Mouse (Mus musculus) cerebellum, adult 9-11 months (tissue): ENCODE results near the gene BC003965.

ENCODE experiments used
- DNase-seq: peaks from one replicate; pipeline ENCODE4 v3.0.0; 2022

BC003965 gene

GRCm38 (mm10) chr17:25184129-25184691, at the start of gene BC003965:
TSS of gene BC003965 (plus strand) at chr17:25184554.
- peak; percentile 97 for DNase-seq

DNA sequence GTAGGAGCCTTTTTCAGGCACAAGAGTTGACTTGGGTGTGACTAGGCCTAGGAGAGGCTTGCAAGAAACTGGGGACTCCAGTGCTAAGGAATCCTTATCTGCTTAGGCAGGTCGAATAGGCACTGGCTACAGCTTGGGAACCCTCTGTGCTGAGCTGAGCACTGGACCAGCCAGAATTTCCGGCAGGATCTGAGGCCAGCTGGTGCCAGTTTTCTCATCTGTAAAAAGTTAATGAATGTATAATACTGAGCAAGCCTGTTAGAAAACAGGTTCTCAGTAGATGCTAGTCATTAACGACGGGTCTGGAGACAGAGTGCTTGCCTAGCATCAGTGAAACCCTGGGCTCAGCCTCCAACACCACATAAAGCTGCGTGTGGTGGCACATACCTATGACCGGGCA, 48.7 kb upstream of the BC003965 start:
- DNase-seq, result no peak

- DNase-seq, result no peak
Measured at GRCm38 (mm10) chr17:25138803-25139202, 45.6 kb upstream of the BC003965 start.

GRCm38 (mm10) chr17:25139960-25140359, 44.4 kb upstream of the BC003965 start:
- DNase-seq, result no peak

- DNase-seq, result no peak
Measured at GRCm38 (mm10) chr17:25162161-25162560, 22.2 kb upstream of the BC003965 start, which contains the start of gene Ccdc154. TSS of gene Ccdc154 (plus strand) at chr17:25162461.

GRCm38 (mm10) chr17:25163387-25163786, 21.0 kb upstream of the BC003965 start:
- DNase-seq, result no peak

DNA sequence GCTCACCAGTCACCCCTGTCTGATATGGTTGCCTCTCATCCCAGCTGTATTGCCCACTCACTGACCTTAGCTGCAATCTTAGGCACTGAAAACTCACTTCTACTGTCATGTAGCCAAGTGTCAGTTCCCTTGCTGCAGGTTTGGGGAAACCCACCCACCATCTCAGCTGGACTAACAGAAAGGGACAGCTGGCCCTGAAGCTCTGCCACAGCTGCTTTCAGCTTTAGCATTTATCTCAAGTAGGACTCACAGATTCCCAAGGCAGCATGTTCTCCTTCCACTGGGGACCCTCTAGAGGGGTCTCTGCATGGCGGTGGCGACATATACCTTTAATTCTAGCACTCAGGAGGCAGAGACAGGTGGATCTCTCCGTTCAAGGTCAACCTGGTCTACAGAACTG, 19.6 kb upstream of the BC003965 start:
- DNase-seq, result no peak

- DNase-seq, result no peak
Measured at GRCm38 (mm10) chr17:25165970-25166671, 18.2 kb upstream of the BC003965 start.

GRCm38 (mm10) chr17:25169706-25170105, 14.6 kb upstream of the BC003965 start:
- DNase-seq, result no peak

GRCm38 (mm10) chr17:25172558-25172957, 11.8 kb upstream of the BC003965 start:
- DNase-seq, result no peak

- DNase-seq, result no peak
Measured at GRCm38 (mm10) chr17:25175411-25175810, 8.9 kb upstream of the BC003965 start, which contains the start of gene Gm38655. TSS of gene Gm38655 (minus strand) at chr17:25175471.

- DNase-seq, result peak; percentile 37
Measured at GRCm38 (mm10) chr17:25183232-25183631, 1.1 kb upstream of the BC003965 start.

DNA sequence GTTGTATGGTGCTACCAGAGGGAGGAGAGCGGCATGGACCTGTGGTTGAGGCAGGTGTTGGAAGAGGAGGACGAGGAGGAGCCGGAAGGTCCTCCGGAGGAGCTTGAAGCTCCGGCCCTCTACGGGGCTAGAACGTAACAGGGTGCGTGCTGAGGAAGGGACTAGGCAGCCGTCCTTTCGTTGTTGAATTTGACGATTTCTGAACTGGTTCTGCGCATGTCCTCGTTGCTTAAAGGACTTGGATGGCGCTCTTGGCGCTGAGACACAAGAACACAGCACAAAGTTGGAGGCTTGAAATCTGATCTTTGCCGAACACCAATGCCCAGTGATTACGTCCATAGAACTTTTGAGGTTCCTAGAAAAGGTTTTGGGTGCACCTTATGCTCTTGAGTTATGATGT, 607 bp downstream of the BC003965 start:
- DNase-seq, result no peak

DNA sequence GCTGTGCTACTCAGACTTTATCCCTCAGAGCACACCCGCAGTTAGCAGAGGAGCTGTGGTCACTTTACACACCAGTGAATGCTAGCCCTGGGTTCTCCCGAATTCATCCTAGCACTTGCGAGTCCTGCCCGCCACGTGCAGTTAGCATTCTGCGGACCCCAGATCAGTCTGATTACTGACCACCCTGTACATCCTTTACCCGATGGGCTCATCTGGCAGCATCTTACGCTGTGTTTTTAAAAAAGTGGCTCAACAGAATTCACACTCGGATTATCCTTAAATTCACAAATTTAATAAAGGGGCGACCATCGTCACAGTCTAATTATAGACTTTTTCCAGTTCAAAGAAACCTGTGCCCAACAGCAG, 3.4 kb downstream of the BC003965 start:
- DNase-seq, result no peak

- DNase-seq, result peak; percentile 63
Measured at GRCm38 (mm10) chr17:25188150-25189031, 4.0 kb downstream of the BC003965 start, which contains the start of gene Unkl. TSS of gene Unkl (plus strand) at chr17:25188397.

- DNase-seq, result no peak
Measured at GRCm38 (mm10) chr17:25189091-25189490, 4.7 kb downstream of the BC003965 start.

GRCm38 (mm10) chr17:25202401-25202800, 18.0 kb downstream of the BC003965 start:
- no peak for DNase-seq

- no peak for DNase-seq
Measured at GRCm38 (mm10) chr17:25210006-25210405, 25.7 kb downstream of the BC003965 start.

DNA sequence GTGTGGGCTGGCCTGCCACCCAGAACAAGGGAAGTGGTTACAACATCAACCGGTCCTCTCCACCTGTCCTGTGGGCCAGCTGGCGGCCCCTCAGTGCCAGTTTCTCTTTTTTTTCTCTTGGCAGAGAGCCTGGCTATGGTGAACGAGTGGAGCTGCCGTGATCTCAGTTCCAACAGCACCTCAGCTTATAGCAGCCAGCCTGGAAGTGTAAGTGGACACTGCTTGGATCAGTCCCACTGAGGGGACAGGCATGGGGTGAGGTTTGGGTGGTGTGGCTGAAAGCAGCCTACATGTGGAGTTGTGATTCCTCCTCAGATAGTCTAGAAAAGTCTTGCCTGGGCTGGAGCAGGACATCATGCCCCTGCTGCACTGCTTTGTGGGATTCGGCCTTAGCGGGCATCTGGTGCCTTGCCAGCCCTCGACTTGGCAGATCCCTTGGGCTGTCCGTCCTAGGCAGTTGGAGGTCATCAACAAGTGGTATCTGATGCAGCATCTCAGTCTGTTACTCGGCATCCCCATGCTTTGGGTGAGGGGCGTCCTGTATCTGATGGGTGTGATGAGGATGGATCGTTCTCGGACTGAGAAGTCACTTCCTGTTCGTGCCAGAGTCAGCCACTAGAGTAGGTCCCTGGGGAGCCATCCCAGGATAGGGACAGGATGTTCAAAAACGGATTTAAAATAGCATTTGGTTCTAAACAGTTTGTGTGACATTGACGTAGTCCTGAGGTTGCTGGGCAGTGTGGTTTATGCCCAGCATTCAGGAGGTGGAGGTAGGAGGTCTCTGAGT, 26.5 kb downstream of the BC003965 start:
- DNase-seq, result peak; percentile 91

DNA sequence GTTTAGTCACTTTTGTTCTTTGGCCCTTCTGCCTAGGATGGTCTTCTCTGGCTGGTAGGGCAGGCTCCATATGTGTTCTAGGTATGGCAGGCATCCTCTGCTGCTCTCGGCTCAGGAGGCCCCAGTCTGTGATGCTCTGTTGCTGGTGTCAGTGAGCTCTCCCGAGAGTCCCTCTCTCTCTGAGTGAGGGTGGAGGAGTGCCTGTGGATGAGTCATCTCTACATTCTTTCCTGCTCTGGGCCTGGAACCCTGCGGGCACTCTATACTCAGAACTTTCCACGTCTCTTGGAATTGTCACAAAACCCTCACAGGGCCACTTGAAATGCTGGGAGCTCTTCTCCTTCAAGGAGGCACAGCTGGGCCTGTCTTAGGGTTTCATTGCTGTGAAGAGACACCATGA, 27.4 kb downstream of the BC003965 start:
- no peak for DNase-seq

DNA sequence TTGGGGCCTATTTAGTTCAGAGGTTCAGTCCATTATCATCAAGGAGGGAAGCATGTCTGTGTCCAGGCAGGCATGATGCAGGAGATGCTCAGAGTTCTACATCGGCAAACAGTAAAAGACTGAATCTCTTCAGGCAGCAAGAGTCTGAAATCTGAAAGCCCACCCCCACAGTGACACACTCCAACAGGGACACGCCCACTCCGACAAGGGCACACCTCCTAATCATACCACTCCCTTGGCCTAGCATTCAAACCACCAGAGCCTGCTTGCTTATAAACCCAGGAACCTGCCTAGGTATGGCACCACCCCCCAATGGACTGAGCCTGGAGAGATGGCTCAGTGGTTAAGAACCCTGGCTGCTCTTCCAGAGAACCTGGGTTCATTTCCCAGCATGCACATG, 31.1 kb downstream of the BC003965 start:
- DNase-seq, result no peak

GRCm38 (mm10) chr17:25218967-25219366, 34.6 kb downstream of the BC003965 start:
- DNase-seq, result no peak
